Mouse (Mus musculus) heart, embryonic 15.5 days (tissue): ENCODE measurements around the gene Heatr4. TPM values are rescaled to one million over a fixed set of nuclear protein-coding genes. Genes with fewer than 3 reads are reported as not detected.
"Not testable (repeated sequence)": the region's sequence is repeated elsewhere in the genome, so short reads cannot be mapped to it uniquely, and the experiment has no call there.

ENCODE experiments used
- ATAC-seq: fragments of 200-750 bp; cut with Nextera tagmentation; replicated peaks from 2 replicates; pipeline ENCODE4 v1.8.0; 2017; ENCODE audit warnings: low read depth, moderate TSS enrichment; ENCODE audit not compliant: insufficient number of reproducible peaks, insufficient read depth, low FRiP score
- H3K27ac ChIP-seq: fragments of 300-500 bp; sonication (generic); 2 replicates; pipeline ENCODE4 v1.5.1; 2015; ENCODE audit warnings: mild to moderate bottlenecking, inconsistent platforms
- H3K27me3 ChIP-seq: fragments of 300-500 bp; sonication (generic); 2 replicates; pipeline ENCODE4 v1.6.1; 2015; ENCODE audit warnings: inconsistent platforms
- H3K36me3 ChIP-seq: fragments of 300-500 bp; sonication (generic); 2 replicates; pipeline ENCODE4 v1.6.1; 2015; ENCODE audit warnings: mild to moderate bottlenecking, inconsistent platforms
- H3K4me1 ChIP-seq: fragments of 300-500 bp; sonication (generic); replicated peaks from 2 replicates; pipeline ENCODE4 v1.6.1; 2015; ENCODE audit warnings: inconsistent platforms
- H3K4me2 ChIP-seq: fragments of 300-500 bp; sonication (generic); 2 replicates; pipeline ENCODE4 v1.6.1; 2015; ENCODE audit warnings: inconsistent platforms, mild to moderate bottlenecking, moderate library complexity
- H3K4me3 ChIP-seq: fragments of 300-500 bp; sonication (generic); 2 replicates; pipeline ENCODE4 v1.5.1; 2015; ENCODE audit warnings: mild to moderate bottlenecking, inconsistent platforms
- H3K9ac ChIP-seq: fragments of 300-500 bp; sonication (generic); 2 replicates; pipeline ENCODE4 v1.6.1; 2015; ENCODE audit warnings: mild to moderate bottlenecking, inconsistent platforms
- H3K9me3 ChIP-seq: fragments of 300-500 bp; sonication (generic); replicated peaks from 2 replicates; pipeline ENCODE4 v1.6.1; 2016; ENCODE audit warnings: inconsistent platforms
- WGBS: fragments of 180-500 bp; shearing (Covaris S2); methylation state at CpG from one replicate; pipeline ENCODE4 v1.1.7; 2015; ENCODE audit warnings: mixed read lengths; 5-methylcytosine and 5-hydroxymethylcytosine counted together
- polyA plus RNA-seq: library from polyadenylated mRNA; unstranded; fragments of >200 nt; fragmentation: Nextera tagmentation; extraction: Ambion mirVana; gene quantifications from 2 replicates; pipeline ENCODE4 v1.2.1, GENCODE M21; 2015

The Heatr4 gene
- polyA plus RNA-seq, 1 experiment from 2014 or later: not detected

DNA sequence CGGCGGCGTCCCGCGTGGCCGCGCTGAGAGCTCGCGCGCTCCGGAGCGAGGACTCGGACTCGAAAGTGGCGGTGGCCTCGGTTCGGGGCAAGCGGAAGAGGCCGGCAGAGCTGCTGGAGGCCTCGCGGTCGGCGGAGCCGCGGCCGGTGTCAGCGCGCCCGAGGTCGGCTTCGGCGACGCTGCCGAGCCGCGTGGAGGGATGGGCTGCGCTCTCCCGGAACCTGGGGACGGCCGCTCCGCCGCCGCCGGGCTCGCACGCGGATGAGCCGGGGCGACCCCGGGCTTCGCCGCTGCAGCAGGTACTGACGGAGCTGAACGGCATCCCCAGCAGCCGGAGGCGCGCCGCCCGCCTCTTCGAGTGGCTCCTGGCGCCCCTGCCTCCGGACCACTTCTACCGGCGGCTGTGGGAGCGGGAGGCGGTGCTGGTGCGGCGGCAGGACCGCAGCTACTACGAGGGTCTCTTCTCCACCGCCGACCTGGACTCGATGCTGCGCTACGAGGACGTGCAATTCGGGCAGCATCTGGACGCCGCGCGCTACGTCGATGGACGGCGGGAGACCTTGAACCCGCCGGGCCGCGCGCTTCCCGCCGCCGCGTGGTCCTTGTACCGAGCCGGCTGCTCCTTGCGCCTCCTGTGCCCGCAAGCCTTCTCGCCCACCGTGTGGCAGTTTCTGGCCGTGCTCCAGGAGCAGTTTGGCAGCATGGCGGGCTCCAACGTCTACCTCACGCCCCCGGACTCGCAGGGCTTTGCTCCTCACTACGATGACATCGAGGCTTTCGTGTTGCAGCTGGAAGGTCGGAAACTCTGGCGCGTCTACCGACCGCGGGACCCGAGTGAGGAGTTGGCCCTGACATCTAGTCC is 33.6 kb downstream of the Heatr4 start:
- ATAC-seq: peak; percentile 56
- peak overlapping the region; percentile 87 for H3K27ac ChIP-seq
- no peaks in the 10 kb centered on the region for H3K9me3 ChIP-seq
- peak overlapping the region; percentile 99 for H3K4me2 ChIP-seq
- H3K4me1 ChIP-seq: peaks cover 27% of the 10 kb centered on the region
- H3K27me3 ChIP-seq: no peaks in the 10 kb centered on the region
- under 1% methylated on average over 115 of the region's 116 CpGs for WGBS
- peak overlapping the region; percentile 87 for H3K9ac ChIP-seq
- no peaks in the 10 kb centered on the region for H3K36me3 ChIP-seq
- H3K4me3 ChIP-seq: peak overlapping the region; percentile 96

GRCm38 (mm10) chr12:83950493-83950839 is 34.2 kb downstream of the Heatr4 start, which contains the start of gene Riox1:
Gene Riox1, plus strand, starts transcription at chr12:83950608.
- no peaks in the 10 kb centered on the region for H3K27me3 ChIP-seq
- peak; percentile 88 for ATAC-seq
- no peaks in the 10 kb centered on the region for H3K36me3 ChIP-seq
- H3K4me3 ChIP-seq: peak within 1 kb of the TSS; percentile 96
- H3K9me3 ChIP-seq: no peaks in the 10 kb centered on the region
- H3K9ac ChIP-seq: peak within 1 kb of the TSS; percentile 87
- 0% methylated on average over 37 of the region's 37 CpGs for WGBS
- H3K27ac ChIP-seq: peak within 1 kb of the TSS; percentile 87
- peaks cover 27% of the 10 kb centered on the region for H3K4me1 ChIP-seq
- peak within 1 kb of the TSS; percentile 99 for H3K4me2 ChIP-seq

GRCm38 (mm10) chr12:83949776-83950492 is 34.7 kb downstream of the Heatr4 start:
- H3K9me3 ChIP-seq: no peaks in the 10 kb centered on the region
- ATAC-seq: no peak
- H3K4me3 ChIP-seq: peak overlapping the region; percentile 96
- H3K4me1 ChIP-seq: peaks cover 27% of the 10 kb centered on the region
- H3K9ac ChIP-seq: peak overlapping the region; percentile 87; the same call in 1 of the 2 replicates
- H3K27ac ChIP-seq: 0 out of 2 replicates have a peak overlapping the region, but pooled peaks have one; percentile 87
- 30% methylated on average over 11 of the region's 11 CpGs for WGBS
- H3K36me3 ChIP-seq: no peaks in the 10 kb centered on the region
- H3K27me3 ChIP-seq: no peaks in the 10 kb centered on the region
- H3K4me2 ChIP-seq: peak overlapping the region; percentile 99

GRCm38 (mm10) chr12:83949043-83949442 is 35.6 kb downstream of the Heatr4 start:
- H3K4me2 ChIP-seq: no peak overlapping the region
- no peaks in the 10 kb centered on the region for H3K9me3 ChIP-seq
- no peaks in the 10 kb centered on the region for H3K36me3 ChIP-seq
- H3K4me3 ChIP-seq: no peak overlapping the region
- H3K4me1 ChIP-seq: peaks cover 27% of the 10 kb centered on the region
- no peaks in the 10 kb centered on the region for H3K27me3 ChIP-seq
- no peak for ATAC-seq
- WGBS: 56% methylated on average over 4 of the region's 4 CpGs
- H3K27ac ChIP-seq: no peak overlapping the region
- H3K9ac ChIP-seq: no peak overlapping the region

- Histone ChIP-seq H3K9ac (no peak overlapping the region), H3K27me3 (no peaks in the 10 kb centered on the region), H3K4me2 (no peak overlapping the region), H3K9me3 (no peaks in the 10 kb centered on the region), H3K4me1 (peaks cover 14% of the 10 kb centered on the region), H3K4me3 (no peak overlapping the region), H3K27ac (peak overlapping the region; percentile 73), H3K36me3 (no peaks in the 10 kb centered on the region)
- WGBS: 54% methylated on average over 8 of the region's 8 CpGs
- ATAC-seq: no peak
These were observed 37.3 kb downstream of the Heatr4 start for GRCm38 (mm10) chr12:83947260-83947811.

- 58% methylated on average over 3 of the region's 3 CpGs for WGBS
- Histone ChIP-seq H3K27ac (no peak overlapping the region), H3K9ac (no peak overlapping the region), H3K27me3 (no peaks in the 10 kb centered on the region), H3K4me3 (no peak overlapping the region), H3K4me2 (no peak overlapping the region), H3K9me3 (no peaks in the 10 kb centered on the region), H3K36me3 (no peaks in the 10 kb centered on the region), H3K4me1 (no peaks in the 10 kb centered on the region; the same call in 1 of the 2 replicates)
- ATAC-seq: no peak
These were observed 42.7 kb downstream of the Heatr4 start for GRCm38 (mm10) chr12:83941938-83942337.

DNA sequence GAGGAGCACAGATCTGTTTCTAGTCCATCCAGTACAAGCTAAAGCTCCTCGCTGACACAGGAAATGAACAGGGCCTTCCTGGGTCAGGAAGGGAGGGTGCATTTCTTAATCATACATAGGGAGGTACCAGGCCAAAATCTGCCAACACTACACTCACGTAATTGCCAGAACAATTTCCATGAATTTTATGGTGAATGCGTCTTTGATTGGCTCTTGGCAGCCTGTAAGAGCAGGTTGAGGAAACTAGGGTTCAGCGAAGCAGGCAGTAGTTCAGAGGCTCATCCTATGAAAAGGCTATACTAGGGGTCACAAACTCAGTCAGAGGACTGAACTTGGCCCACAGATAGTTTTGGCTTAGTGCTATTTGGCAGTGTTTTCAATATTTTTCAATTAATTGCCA is 44.6 kb downstream of the Heatr4 start:
- Histone ChIP-seq H3K27ac (no peak overlapping the region), H3K9me3 (no peaks in the 10 kb centered on the region), H3K36me3 (no peaks in the 10 kb centered on the region), H3K27me3 (no peaks in the 10 kb centered on the region), H3K4me1 (no peaks in the 10 kb centered on the region; the same call in 1 of the 2 replicates), H3K9ac (no peak overlapping the region), H3K4me2 (no peak overlapping the region), H3K4me3 (no peak overlapping the region)
- 61% methylated on average over 4 of the region's 4 CpGs for WGBS
- ATAC-seq: no peak

DNA sequence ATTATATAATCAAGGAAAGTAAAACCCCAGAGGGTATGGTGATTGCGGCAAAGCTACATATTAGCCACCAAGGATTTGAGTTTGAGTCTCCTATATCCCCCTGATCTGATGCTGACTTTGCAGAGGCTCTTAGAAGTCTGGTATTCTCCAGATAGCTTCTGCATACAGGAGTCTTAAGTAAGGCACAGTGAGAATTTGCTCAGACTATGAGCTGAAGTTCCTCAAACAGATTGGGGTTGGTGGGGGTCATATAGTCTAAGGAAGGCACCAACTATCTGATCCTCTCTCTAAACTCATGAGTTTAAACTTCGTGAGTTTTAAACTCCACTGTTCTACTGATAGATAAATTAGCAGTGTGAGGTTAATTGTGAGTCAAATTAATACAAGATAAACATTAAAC is 45.3 kb downstream of the Heatr4 start:
- 77% methylated on average over 2 of the region's 2 CpGs for whole genome bisulfite sequencing
- Histone ChIP-seq H3K4me3 (no peak overlapping the region), H3K36me3 (no peaks in the 10 kb centered on the region), H3K27me3 (no peaks in the 10 kb centered on the region), H3K4me1 (no peaks in the 10 kb centered on the region; the same call in 1 of the 2 replicates), H3K9me3 (no peaks in the 10 kb centered on the region), H3K4me2 (no peak overlapping the region), H3K27ac (no peak overlapping the region), H3K9ac (no peak overlapping the region)
- no peak for ATAC-seq

DNA sequence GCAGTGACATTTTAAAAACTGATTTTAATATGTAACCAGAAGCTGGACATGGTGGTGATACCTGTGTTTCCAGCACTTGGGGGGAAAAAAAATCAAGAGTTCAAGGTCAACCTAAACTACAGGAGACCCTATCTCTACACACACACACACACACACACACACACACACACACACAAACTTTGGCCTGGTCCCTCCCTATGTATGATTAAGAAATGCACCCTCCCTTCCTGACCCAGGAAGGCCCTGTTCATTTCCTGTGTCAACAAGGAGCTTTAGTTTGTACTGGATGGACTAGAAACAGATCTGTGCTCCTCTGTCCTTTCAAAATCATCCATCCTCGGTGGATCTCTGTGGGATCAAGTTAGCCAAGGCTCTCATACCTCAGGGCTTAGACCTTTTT is 46.1 kb downstream of the Heatr4 start:
- ATAC-seq, H3K27me3 ChIP-seq, H3K9me3 ChIP-seq, H3K9ac ChIP-seq, H3K4me1 ChIP-seq, H3K4me2 ChIP-seq, H3K4me3 ChIP-seq, H3K27ac ChIP-seq, H3K36me3 ChIP-seq: not testable (repeated sequence)
- WGBS: 20% methylated on average over 1 of the region's 1 CpGs

DNA sequence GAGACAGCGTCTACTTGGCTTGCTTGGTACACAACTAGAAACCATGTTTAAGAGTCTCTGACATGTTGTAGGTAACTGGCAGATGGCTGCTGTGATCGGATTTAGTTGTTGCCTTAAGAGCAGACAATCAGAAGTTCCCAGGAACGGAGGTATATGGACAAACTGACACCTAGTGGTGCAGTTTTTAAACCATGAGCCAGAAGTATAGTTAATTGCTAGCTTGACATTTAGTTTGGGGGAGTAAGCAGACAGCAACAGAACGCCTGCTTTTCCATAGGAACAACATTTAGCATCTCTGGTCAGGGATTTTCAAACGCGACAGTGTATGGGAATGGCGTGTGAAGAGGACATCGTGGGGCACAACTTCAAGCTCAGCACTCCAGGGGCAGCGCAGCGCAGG is 47.1 kb downstream of the Heatr4 start:
- no peaks in the 10 kb centered on the region; the same call in 1 of the 2 replicates for H3K4me1 ChIP-seq
- no peak overlapping the region for H3K9ac ChIP-seq
- H3K9me3 ChIP-seq: no peaks in the 10 kb centered on the region
- no peaks in the 10 kb centered on the region for H3K27me3 ChIP-seq
- no peak for ATAC-seq
- H3K36me3 ChIP-seq: no peaks in the 10 kb centered on the region
- WGBS: 53% methylated on average over 10 of the region's 10 CpGs
- no peak overlapping the region for H3K4me3 ChIP-seq
- H3K4me2 ChIP-seq: no peak overlapping the region
- no peak overlapping the region for H3K27ac ChIP-seq

DNA sequence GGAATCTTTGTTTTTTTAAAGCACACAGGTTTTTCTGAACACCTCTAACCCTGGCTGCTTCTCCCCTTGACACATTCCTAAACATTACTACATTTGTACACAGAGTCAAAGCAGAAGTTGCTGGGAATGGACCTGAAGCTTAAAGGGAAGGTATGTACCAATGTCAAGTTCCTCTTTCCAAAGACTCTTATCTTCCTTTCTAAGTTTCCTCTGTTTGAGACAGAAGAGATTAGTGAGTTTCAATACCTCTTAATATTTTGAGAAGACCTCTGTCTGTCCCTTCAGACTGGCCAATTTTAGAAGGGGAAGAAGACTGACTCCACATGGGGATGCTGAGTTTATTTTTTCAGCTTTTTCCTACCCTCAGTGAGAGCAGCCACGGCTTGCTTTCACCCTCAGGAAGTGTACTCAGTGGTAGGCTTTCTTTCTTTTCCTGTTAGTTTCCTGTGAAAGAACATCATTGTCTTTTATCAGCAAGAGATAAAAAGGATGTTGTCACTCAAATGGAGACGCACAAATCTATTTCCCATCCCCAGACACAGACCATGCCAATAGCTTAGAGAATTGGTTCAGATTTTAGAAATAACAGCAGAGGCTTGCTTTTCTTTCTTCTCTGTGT is 55.4 kb downstream of the Heatr4 start:
- Histone ChIP-seq H3K27me3 (no peaks in the 10 kb centered on the region), H3K36me3 (no peaks in the 10 kb centered on the region), H3K4me3 (no peak overlapping the region), H3K9ac (no peak overlapping the region), H3K4me1 (peaks cover 26% of the 10 kb centered on the region), H3K9me3 (no peaks in the 10 kb centered on the region), H3K4me2 (no peak overlapping the region), H3K27ac (peak overlapping the region; percentile 60)
- 21% methylated on average over 2 of the region's 2 CpGs for WGBS
- 0 out of 2 replicates have a peak, but pooled peaks have one; percentile 31 for ATAC-seq
